Mouse (Mus musculus): ENCODE data around the gene Atp6v1c2. TPM values are rescaled to one million over a fixed set of nuclear protein-coding genes. Genes with fewer than 3 reads are reported as not detected.

The Atp6v1c2 gene
- total RNA-seq, 2 experiments from 2014 or later, result 1.5 to 2.2 TPM

GRCm38 (mm10) chr12:17256905-17257304, 72.3 kb downstream of the Atp6v1c2 start:
- DNase-seq, result peak; percentile 47 to 66

GRCm38 (mm10) chr12:17255602-17256001, 73.6 kb downstream of the Atp6v1c2 start:
- DNase-seq, result no peak

GRCm38 (mm10) chr12:17253069-17253468, 76.1 kb downstream of the Atp6v1c2 start:
- peak; percentile 61 to 76 for DNase-seq

- no peak for DNase-seq
Observed at GRCm38 (mm10) chr12:17250962-17251361, 78.2 kb downstream of the Atp6v1c2 start.

- peak; percentile 17 to 62 for DNase-seq
Observed at GRCm38 (mm10) chr12:17242041-17242440, 87.1 kb downstream of the Atp6v1c2 start.

- no peak for DNase-seq
Observed at GRCm38 (mm10) chr12:17241614-17242013, 87.5 kb downstream of the Atp6v1c2 start.

GRCm38 (mm10) chr12:17241016-17241415, 88.1 kb downstream of the Atp6v1c2 start:
- no peak for DNase-seq

GRCm38 (mm10) chr12:17239428-17239688, 89.8 kb downstream of the Atp6v1c2 start:
- DNase-seq, result no peak

GRCm38 (mm10) chr12:17238588-17239427, 90.4 kb downstream of the Atp6v1c2 start:
- no peak for DNase-seq

- DNase-seq, result no peak
Observed at GRCm38 (mm10) chr12:17235535-17236313, 93.4 kb downstream of the Atp6v1c2 start.

Small RNA genes within 50 kb of the gene (microRNA-seq; reads per million reads assigned to microRNA genes)
- gene Mir3066, result 2.0 reads per million

Other genes starting within 250 kb of the Atp6v1c2 start
- gene Kcnf1, start 152.5 kb downstream of the Atp6v1c2 start, total RNA-seq (2021), result under 1 TPM; 0.10 to 0.20 TPM
- gene Pdia6, start 62.8 kb downstream of the Atp6v1c2 start, total RNA-seq (2021), result 100 to 1,000 TPM; 187 to 216 TPM
- gene Nol10, start 19.1 kb upstream of the Atp6v1c2 start, total RNA-seq (2021), result 10 to 100 TPM; 17.1 to 21.6 TPM
- 100 to 1,000 TPM; 319 to 466 TPM for gene Odc1, start 215.4 kb upstream of the Atp6v1c2 start, total RNA-seq (2021)